Mouse (Mus musculus): ENCODE data around the gene Morc3.

DNA sequence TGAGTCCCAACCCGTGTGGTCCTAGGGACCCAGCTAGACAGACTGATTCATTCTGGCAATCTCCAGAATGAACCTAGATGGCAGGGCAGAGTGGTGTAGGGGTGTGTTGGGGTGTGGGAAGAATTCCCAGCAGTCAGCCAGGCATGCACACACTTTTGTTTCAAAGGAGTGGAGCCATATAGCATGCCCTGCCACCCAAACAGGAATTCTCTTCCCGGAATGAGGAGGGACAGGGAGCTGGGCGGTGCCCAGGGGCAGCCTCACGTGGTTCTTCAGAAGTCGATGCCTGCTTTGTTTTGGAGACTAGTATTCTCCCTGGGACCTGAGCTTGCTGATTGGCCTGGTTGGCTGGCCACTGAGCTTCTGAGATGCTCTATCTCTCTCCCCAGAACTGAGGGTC, 37.1 kb upstream of the Morc3 start:
- TF ChIP-seq POLR2A (IDR thresholded peaks at IDR 0.05; ENCODE audit: borderline replicate concordance, insufficient read depth, low read length) = no peak
- TF ChIP-seq CTCF (IDR thresholded peaks at IDR 0.05; ENCODE audit: borderline replicate concordance, insufficient read depth, low read depth, low read length) = no peak

All from cerebellum, adult 2 months (tissue).